Mouse (Mus musculus) lung, embryonic 14.5 days (tissue): Measurements from ENCODE around the gene Slc35f5. TPM values are rescaled to one million over a fixed set of nuclear protein-coding genes. Genes with fewer than 3 reads are reported as not detected.

Experiments
- ATAC-seq: fragments of 200-750 bp; cut with Nextera tagmentation; 2 replicates; pipeline ENCODE4 v1.8.0; 2017; ENCODE audit warnings: mild to moderate bottlenecking, moderate TSS enrichment, moderate library complexity; ENCODE audit not compliant: insufficient read depth
- DNase-seq: peaks from one replicate; pipeline ENCODE4 v3.0.0-alpha.2; 2015
- H3K27ac ChIP-seq: fragments of 300-500 bp; sonication (generic); 2 replicates; pipeline ENCODE4 v1.5.1; 2014; ENCODE audit warnings: low read depth, mild to moderate bottlenecking, moderate library complexity
- H3K27me3 ChIP-seq: fragments of 300-500 bp; sonication (generic); 2 replicates; pipeline ENCODE4 v1.6.1; 2014; ENCODE audit warnings: low read length, control low read depth; ENCODE audit not compliant: insufficient read depth
- H3K36me3 ChIP-seq: fragments of 300-500 bp; sonication (generic); 2 replicates; pipeline ENCODE4 v1.6.1; 2014; ENCODE audit warnings: control low read depth; ENCODE audit not compliant: insufficient read depth
- H3K4me1 ChIP-seq: fragments of 300-500 bp; sonication (generic); 2 replicates; pipeline ENCODE4 v1.6.1; 2014; ENCODE audit warnings: antibody characterized with exemption, control low read depth; ENCODE audit not compliant: insufficient read depth
- H3K4me2 ChIP-seq: fragments of 300-500 bp; sonication (generic); 2 replicates; pipeline ENCODE4 v1.6.1; 2014; ENCODE audit warnings: mild to moderate bottlenecking
- H3K4me3 ChIP-seq: fragments of 300-500 bp; sonication (generic); 2 replicates; pipeline ENCODE4 v1.5.1; 2014; ENCODE audit warnings: low read depth, low read length
- H3K9ac ChIP-seq: fragments of 300-500 bp; sonication (generic); 2 replicates; pipeline ENCODE4 v1.6.1; 2014
- H3K9me3 ChIP-seq: fragments of 300-500 bp; sonication (generic); 2 replicates; pipeline ENCODE4 v1.6.1; 2016; ENCODE audit warnings: low read depth, low read length, control low read depth
- CTCF ChIP-seq: IDR thresholded peaks from 2 replicates; pipeline ENCODE4 v1.5.1; 2016; ENCODE audit warnings: antibody characterized with exemption, low read depth
- WGBS: fragments of 180-500 bp; shearing (Covaris S2); extraction: QIAGEN DNeasy Blood & Tissue Kit; methylation state at CpG from one replicate; pipeline ENCODE4 v1.1.7; 2014; 5-methylcytosine and 5-hydroxymethylcytosine counted together
- polyA plus RNA-seq: library from polyadenylated mRNA; unstranded; fragments of >200 nt; fragmentation: Nextera tagmentation; extraction: Ambion mirVana; gene quantifications from 2 replicates; pipeline ENCODE4 v1.2.1, GENCODE M21; 2014

The Slc35f5 gene
- polyA plus RNA-seq, 1 experiment from 2014 or later = 43.4 TPM

- ATAC-seq (no peak), DNase-seq (peak; percentile 51)
- TF ChIP-seq CTCF = peak; percentile 63
- H3K4me1 ChIP-seq = no peaks in the 10 kb centered on the region
- 72% methylated on average over 2 of the region's 2 CpGs for WGBS
- no peaks in the 10 kb centered on the region for H3K9me3 ChIP-seq
- H3K27ac ChIP-seq = no peak overlapping the region
- no peak overlapping the region for H3K4me3 ChIP-seq
- H3K36me3 ChIP-seq = peaks cover 74% of the 10 kb centered on the region
- no peaks in the 10 kb centered on the region for H3K27me3 ChIP-seq
- no peak overlapping the region for H3K4me2 ChIP-seq
- H3K9ac ChIP-seq = no peak overlapping the region
Measured at GRCm38 (mm10) chr1:125574219-125574618, 13.8 kb downstream of the Slc35f5 start.

- 87% methylated on average over 10 of the region's 10 CpGs for WGBS
- no peak for TF ChIP-seq CTCF
- Histone ChIP-seq H3K4me3 (no peak overlapping the region), H3K9me3 (no peaks in the 10 kb centered on the region), H3K4me2 (no peak overlapping the region), H3K9ac (no peak overlapping the region), H3K27ac (no peak overlapping the region), H3K4me1 (no peaks in the 10 kb centered on the region), H3K36me3 (peaks cover 67% of the 10 kb centered on the region), H3K27me3 (no peaks in the 10 kb centered on the region)
- ATAC-seq (no peak), DNase-seq (no peak)
Measured at GRCm38 (mm10) chr1:125575458-125576114, 15.2 kb downstream of the Slc35f5 start.

GRCm38 (mm10) chr1:125576965-125577364 is 16.6 kb downstream of the Slc35f5 start:
- no peak overlapping the region for H3K9ac ChIP-seq
- H3K9me3 ChIP-seq = no peaks in the 10 kb centered on the region
- no peak overlapping the region for H3K27ac ChIP-seq
- TF ChIP-seq CTCF = no peak
- DNase-seq = no peak
- H3K4me2 ChIP-seq = no peak overlapping the region
- H3K36me3 ChIP-seq = peaks cover 72% of the 10 kb centered on the region
- H3K4me1 ChIP-seq = no peaks in the 10 kb centered on the region
- no peaks in the 10 kb centered on the region for H3K27me3 ChIP-seq
- H3K4me3 ChIP-seq = no peak overlapping the region
- no peak for ATAC-seq

- Histone ChIP-seq H3K4me3 (no peak overlapping the region), H3K9me3 (no peaks in the 10 kb centered on the region), H3K27ac (no peak overlapping the region), H3K9ac (no peak overlapping the region), H3K36me3 (peaks cover 64% of the 10 kb centered on the region), H3K4me1 (no peaks in the 10 kb centered on the region), H3K27me3 (no peaks in the 10 kb centered on the region), H3K4me2 (no peak overlapping the region)
- no peak for TF ChIP-seq CTCF
- WGBS = 66% methylated on average over 1 of the region's 1 CpGs
- DNase-seq (no peak), ATAC-seq (no peak)
Measured at GRCm38 (mm10) chr1:125578091-125578490, 17.7 kb downstream of the Slc35f5 start.

- ATAC-seq = no peak
- no peak for DNase-seq
- Histone ChIP-seq H3K4me3 (no peak overlapping the region), H3K4me1 (no peaks in the 10 kb centered on the region), H3K27ac (no peak overlapping the region), H3K4me2 (no peak overlapping the region), H3K36me3 (peaks cover 64% of the 10 kb centered on the region), H3K9ac (no peak overlapping the region), H3K9me3 (no peaks in the 10 kb centered on the region), H3K27me3 (no peaks in the 10 kb centered on the region)
- 94% methylated on average over 3 of the region's 3 CpGs for WGBS
- no peak for TF ChIP-seq CTCF
Measured at GRCm38 (mm10) chr1:125581134-125581533, 20.7 kb downstream of the Slc35f5 start.

- Histone ChIP-seq H3K9ac (no peak overlapping the region), H3K4me2 (no peak overlapping the region), H3K27ac (no peak overlapping the region), H3K4me3 (no peak overlapping the region), H3K4me1 (no peaks in the 10 kb centered on the region), H3K9me3 (peaks cover 7% of the 10 kb centered on the region; the same call in 1 of the 2 replicates), H3K27me3 (no peaks in the 10 kb centered on the region), H3K36me3 (no peaks in the 10 kb centered on the region)
- ATAC-seq (no peak), DNase-seq (no peak)
- no peak for TF ChIP-seq CTCF
- 66% methylated on average over 4 of the region's 4 CpGs for WGBS
Measured at GRCm38 (mm10) chr1:125603620-125604019, 43.2 kb downstream of the Slc35f5 start.

- DNase-seq (peak; percentile 95), ATAC-seq (peak; percentile 89)
- H3K36me3 ChIP-seq = no peaks in the 10 kb centered on the region
- H3K4me2 ChIP-seq = no peak overlapping the region
- no peak overlapping the region for H3K4me3 ChIP-seq
- H3K4me1 ChIP-seq = no peaks in the 10 kb centered on the region
- H3K9ac ChIP-seq = no peak overlapping the region
- no peaks in the 10 kb centered on the region for H3K9me3 ChIP-seq
- no peak overlapping the region for H3K27ac ChIP-seq
- WGBS = 33% methylated on average over 9 of the region's 10 CpGs
- peak; percentile 98 for TF ChIP-seq CTCF
- H3K27me3 ChIP-seq = no peaks in the 10 kb centered on the region
Measured at GRCm38 (mm10) chr1:125607087-125607803, 46.9 kb downstream of the Slc35f5 start.
